Mouse (Mus musculus) heart, adult 9 months (tissue): ENCODE measurements at regions not wholly inside any gene's neighbourhood (a gene's known extent, or its start where the extent isn't known, plus 50 kb on each side); places are given as distances from the start of the nearest gene placed in this dataset.
A peak's percentile ranks its signal among the peaks of the same experiment; 100 is the strongest.

Experiments
- DNase-seq, 2 experiments: peaks; one replicate each; pipeline ENCODE4 v3.0.0; 2022; ENCODE audit warnings: low spot score in 2 of 2

DNA sequence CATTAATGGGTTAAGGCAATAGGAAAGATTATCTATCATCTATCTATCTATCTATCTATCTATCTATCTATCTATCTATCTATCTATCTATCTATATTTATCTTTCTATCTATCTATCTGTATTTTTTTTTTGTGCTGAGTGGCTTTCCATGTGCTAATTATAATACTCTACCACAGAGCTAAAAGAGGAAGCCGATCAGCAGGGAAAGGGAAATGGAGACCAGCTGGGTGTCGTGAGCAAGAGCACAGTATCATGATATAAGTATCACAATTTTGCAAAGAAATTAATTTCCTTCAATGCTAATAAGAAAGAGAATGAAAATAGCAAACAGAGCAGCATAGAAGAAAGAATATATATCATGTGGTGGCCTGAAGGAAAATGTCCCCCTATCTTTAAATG, 69.6 kb downstream of the Cldn1 start:
- DNase-seq, result no peak

DNA sequence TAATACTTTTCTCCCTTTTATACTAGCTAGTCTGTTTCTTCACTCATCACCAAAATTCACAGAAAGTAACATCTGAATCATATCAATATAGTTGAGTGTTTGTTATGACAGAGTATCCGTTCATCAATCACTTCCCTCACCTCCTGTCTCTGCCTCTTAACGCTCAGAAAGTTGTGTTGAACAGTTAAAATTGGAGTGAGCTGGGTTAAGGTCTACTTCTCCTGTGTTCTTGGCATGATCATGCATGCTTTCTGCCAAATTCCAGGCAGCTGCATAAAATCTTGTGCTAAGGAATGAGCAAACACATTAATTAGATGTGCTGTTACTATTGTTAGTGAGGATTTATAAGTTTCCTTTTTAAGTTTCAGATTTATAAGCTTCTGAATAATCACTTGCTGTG, 79.9 kb downstream of the Cldn1 start:
- no peak for DNase-seq

DNA sequence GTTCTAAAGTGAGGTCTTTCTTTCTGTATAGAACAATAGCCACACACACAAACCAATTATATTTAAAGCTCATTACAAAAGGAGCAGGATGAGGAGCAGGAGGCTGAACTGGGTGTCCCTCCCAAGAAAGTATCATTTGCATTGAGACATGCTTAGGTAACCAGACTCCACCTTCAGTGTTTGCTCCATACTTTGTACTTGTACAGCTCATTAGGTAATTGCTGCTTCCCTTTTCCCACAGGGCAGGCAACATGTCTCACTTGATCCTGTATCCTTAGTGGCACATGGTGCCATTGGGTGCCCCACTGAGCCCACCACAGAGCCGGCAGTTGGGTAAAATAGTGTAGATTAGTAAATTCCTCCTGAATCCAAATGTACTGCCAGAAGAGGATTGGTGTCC, 86.0 kb downstream of the Cldn1 start:
- DNase-seq, result no peak

DNA sequence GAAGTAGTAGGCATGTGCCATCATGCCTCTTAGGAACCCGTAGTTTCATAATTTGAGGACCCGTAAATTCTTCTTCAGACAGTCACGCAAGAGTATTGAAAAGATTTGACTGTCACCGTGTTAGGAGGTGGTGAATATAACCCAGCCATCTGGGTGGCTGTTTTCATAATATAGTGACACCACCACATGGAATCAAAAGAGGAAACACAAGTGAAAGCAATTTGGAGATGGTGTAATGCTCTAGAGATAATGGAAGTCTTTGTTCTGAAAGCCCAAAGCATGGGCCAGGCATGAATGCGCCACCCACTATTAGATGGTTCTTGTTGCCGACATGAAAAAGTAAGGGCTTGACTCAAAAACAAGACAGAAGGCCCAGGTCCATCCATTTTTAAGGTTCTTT, 86.9 kb downstream of the Cldn1 start:
- no peak for DNase-seq

GRCm38 (mm10) chr16:26282418-26282817, 89.2 kb downstream of the Cldn1 start:
- DNase-seq, result no peak

DNA sequence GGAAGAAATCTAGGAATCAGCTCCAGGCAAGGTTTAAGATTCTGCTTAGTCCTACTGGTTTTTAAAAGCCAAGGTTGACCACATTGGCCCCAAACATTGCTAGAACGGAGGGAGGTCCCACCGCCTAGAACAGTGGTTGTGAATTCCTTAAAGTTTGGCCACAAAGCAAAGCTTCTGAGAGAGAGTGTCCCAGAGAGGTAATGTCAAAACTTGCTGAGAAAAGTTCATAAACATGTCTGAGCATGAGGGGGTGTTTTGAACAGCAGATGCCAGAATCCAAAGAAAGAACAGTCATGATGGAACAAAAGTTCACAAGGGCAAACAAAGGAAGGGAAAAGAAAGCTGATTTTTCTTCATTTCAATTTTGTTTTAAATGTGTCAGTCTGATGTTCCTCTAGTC, 90.1 kb downstream of the Cldn1 start:
- DNase-seq, result no peak

DNA sequence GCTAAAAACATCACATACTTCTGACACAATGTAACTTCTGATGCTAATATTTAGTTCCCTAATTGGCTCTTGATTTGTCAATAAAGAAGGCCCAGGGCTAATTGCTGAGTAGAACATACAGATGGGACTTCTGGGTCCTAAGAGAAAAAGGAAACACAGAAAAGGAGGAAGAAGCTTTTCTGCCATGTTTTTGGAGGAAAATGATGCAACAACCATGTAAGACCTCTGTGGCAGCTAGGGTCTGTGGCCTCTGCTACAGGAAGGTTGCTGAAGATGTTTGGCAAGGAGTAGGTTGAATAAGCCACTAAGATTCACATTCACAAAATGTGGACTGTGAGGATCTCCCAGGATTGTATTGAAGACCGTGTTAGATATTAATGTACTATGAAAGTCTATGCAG, 94.9 kb downstream of the Cldn1 start:
- DNase-seq, result no peak

- DNase-seq, result no peak
Measured at GRCm38 (mm10) chr16:26252824-26253223, 118.8 kb downstream of the Cldn1 start.

- no peak for DNase-seq
Measured at GRCm38 (mm10) chr16:26251698-26252097, 119.9 kb downstream of the Cldn1 start.

DNA sequence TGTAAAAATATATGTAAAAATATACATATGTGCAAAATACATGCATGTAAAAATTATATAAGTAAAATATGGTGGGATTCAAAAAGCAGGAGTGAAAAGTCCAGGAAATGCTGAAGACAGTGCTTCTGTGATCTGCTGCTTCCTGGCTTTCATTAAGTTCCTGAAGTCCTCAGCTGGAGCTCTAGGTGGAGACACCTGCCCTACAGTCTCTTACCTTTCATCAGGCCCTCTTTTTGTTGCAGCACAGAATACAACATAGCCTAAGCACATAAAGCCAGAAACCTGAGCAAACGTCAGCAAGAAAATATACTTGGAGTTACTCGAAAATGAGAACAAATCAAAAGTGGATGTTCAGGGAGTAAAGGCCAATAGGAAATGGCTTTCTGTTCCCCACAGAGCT, 120.6 kb downstream of the Cldn1 start:
- DNase-seq, result no peak

DNA sequence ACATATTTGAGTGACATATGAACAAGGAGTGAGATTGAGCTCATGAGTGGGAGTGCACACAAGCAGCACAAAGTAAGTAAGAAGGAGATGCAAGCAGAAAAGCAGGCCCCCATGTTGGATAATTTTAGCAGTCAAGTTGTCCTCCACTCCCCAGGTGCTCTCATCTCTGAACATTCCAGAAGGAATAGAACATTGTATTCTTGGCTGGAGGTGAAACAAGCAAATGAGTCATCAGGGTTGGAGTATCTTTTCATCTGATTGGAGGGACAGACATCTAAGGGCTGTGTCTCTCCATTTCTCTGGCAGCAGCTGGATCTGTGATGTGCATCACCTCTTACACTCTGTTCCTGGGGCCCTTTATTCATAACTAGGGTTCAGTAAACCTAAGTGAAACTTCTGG, 122.7 kb downstream of the Cldn1 start:
- DNase-seq, result no peak

DNA sequence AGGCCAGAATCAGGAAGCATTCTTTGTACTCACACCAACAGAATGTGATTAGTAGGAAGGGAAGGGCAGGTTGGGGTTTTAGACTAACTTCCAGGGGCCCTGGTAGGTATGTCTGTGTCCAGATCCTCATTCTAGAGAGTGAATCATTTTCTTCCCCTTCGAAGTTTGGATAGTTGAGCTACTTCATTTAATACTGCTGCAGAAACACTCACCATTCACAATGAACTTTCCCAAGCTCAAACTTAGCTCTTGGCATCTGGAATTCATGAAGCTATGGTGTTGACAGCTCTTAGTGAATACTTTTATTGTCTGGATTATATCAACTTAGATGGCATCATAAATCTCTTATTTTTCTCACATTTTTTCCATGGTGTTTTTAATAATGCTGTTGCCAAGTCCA, 123.7 kb downstream of the Cldn1 start:
- DNase-seq, result no peak

GRCm38 (mm10) chr16:26235239-26235638, 129.7 kb upstream of the P3h2 start:
- DNase-seq, result no peak

DNA sequence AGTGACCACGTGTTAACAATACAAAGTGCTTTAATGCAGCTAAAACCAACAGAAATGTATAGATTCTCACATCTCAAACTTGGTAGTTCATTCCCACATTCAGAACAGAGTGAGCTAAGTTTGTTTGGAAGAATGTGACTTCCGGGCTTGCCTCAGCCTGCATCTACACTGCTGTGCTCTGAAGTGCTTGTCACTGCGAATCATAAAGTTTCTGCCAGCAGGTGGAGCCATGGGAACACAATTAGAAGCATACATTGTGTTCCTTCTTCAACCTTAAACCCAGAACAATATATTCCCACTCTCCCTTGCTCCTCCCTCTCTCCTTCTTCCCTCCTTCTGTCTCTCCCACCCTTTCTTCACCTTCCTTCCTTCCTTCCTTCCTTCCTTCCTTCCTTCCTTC, 128.5 kb upstream of the P3h2 start:
- DNase-seq, result peak in 1 of 2 experiments; percentile 56

- no peak for DNase-seq
Measured at GRCm38 (mm10) chr16:26231110-26231509, 125.5 kb upstream of the P3h2 start.

DNA sequence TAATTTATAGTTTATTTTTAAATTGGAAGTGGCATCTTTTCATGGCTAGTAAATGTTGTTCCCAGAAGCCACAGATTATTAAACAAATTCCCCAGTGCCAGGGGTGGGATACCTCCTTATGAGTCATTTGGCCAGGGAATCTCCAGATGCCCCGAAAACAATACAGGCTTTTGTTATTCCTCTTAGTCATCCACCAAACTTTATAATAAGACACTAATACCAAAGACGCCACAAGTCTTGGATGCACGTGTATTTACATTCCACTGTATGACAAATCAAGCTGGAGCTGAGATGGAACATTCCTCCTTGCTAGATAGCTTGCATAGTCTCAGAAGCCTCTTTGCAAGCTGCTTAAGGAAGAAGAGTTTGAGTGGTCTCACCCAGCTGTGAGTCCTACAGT, 105.8 kb upstream of the P3h2 start:
- no peak for DNase-seq

- DNase-seq, result no peak
Measured at GRCm38 (mm10) chr16:26199125-26199524, 93.5 kb upstream of the P3h2 start.

- DNase-seq, result no peak
Measured at GRCm38 (mm10) chr16:26196345-26196744, 90.8 kb upstream of the P3h2 start.

- DNase-seq, result no peak
Measured at GRCm38 (mm10) chr16:26185288-26186281, 80.0 kb upstream of the P3h2 start.

- no peak for DNase-seq
Measured at GRCm38 (mm10) chr16:26184647-26185262, 79.2 kb upstream of the P3h2 start.

GRCm38 (mm10) chr16:26183530-26183929, 77.9 kb upstream of the P3h2 start:
- no peak for DNase-seq

DNA sequence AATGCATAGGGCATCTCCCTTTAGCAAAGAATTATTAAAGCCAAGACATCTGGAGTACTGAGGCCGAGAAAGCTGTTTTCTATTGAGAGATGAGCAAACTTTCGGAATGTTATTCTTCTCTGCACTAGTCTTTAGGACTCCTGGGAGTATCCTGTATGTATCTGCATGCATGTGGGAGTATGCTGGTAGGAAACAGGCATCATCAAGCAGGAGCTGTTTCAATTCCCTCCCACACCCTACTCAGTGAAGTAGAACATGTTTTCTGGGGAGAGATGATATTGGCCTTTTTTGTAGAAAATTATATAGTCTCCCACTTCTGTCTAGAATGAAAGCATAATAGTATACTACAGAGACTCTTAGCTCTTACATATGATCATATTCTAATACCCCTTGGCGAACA, 76.1 kb upstream of the P3h2 start:
- DNase-seq, result no peak

DNA sequence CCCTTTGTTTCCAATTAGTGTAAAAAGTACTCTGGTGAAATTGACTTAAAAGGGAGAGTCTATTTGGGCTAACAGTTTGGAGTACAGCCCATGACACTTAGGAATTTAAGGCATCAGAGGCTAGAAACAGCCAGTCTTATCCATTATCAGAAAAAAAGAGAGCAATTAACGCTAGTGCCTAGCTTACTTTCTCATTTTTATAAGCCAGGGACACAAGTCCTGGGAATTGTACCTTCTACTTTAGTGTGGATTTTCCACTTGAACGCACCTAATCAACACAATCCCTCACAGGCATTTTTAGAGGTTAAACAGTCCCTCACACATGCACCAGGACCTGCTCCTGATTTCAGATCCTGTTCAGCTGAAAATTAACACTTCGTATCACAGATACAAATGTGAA, 65.9 kb upstream of the P3h2 start:
- DNase-seq, result no peak
